Mouse (Mus musculus): ENCODE measurements around the gene Il2ra.

GRCm38 (mm10) chr2:11653330-11653729 lies 10.7 kb downstream of the Il2ra start:
- no peak for TF ChIP-seq TAL1 (IDR thresholded peaks at IDR 0.05; ENCODE audit: low read length)
- no peak for TF ChIP-seq GATA1 (IDR thresholded peaks at IDR 0.05; ENCODE audit: low read length)
